Mouse (Mus musculus) left cerebral cortex, postnatal 36 days (tissue): ENCODE measurements around the gene Zfp787. TPM values are rescaled to one million over a fixed set of nuclear protein-coding genes. Genes with fewer than 3 reads are reported as not detected.

Source experiments
- DNase-seq, 2 experiments: peaks; one replicate each; pipeline ENCODE4 v3.0.0; 2021 to 2022; ENCODE audit warnings: low spot score in 2 of 2, mixed read lengths in 1 of 2
- intact Hi-C: fragments of 180-260 bp; cut with DNase I; formaldehyde crosslinking; loops from one replicate; pipeline ENCODE4 v1.15.1; 2025
- total RNA-seq, 2 experiments: library from RNA; stranded (reverse); gene quantifications; 2 replicates each; pipeline ENCODE4 v1.2.3; 2021

The Zfp787 gene
- total RNA-seq, 2 experiments from 2014 or later, result 26.1 to 29.0 TPM

GRCm38 (mm10) chr7:6170391-6170790 is 14.6 kb upstream of the Zfp787 start:
- no peak for DNase-seq
- intact Hi-C loops, result loop anchor here (5.0 kb wide), 1 partner anchor 43 kb away; no protein-coding TSS in a partner anchor

- intact Hi-C loops, result no loop called here
- no peak for DNase-seq
Measured at GRCm38 (mm10) chr7:6169403-6169802, 13.6 kb upstream of the Zfp787 start.

GRCm38 (mm10) chr7:6164671-6165070 is 8.9 kb upstream of the Zfp787 start:
- no peak for DNase-seq
- intact Hi-C loops, result no loop called here

GRCm38 (mm10) chr7:6162172-6162571 is 6.4 kb upstream of the Zfp787 start:
- no peak for DNase-seq

GRCm38 (mm10) chr7:6161541-6161940 is 5.7 kb upstream of the Zfp787 start:
- DNase-seq, result no peak
- intact Hi-C loops, result no loop called here

More at GRCm38 (mm10) chr7:6162172-6162571, 6.4 kb upstream of the Zfp787 start:
- intact Hi-C loops, result no loop called here

- DNase-seq, result no peak
- intact Hi-C loops, result no loop called here
Measured at GRCm38 (mm10) chr7:6159604-6160003, 3.8 kb upstream of the Zfp787 start.

- intact Hi-C loops, result loop anchor here (2.0 kb wide), 1 partner anchor 15 kb away; the partner anchor contains the start of gene Zfp444
- no peak for DNase-seq
Measured at GRCm38 (mm10) chr7:6157479-6157878, 1.7 kb upstream of the Zfp787 start.

- intact Hi-C loops, result loop anchor here (2.0 kb wide), 1 partner anchor 16 kb away; the partner anchor contains the start of gene Zfp444
- DNase-seq, result no peak
Measured at GRCm38 (mm10) chr7:6156901-6157472, 1.2 kb upstream of the Zfp787 start.

- peak in 1 of 2 experiments; percentile 86 for DNase-seq
- intact Hi-C loops, result no loop called here
Measured at GRCm38 (mm10) chr7:6155031-6155872, 545 bp downstream of the Zfp787 start.

- no peak for DNase-seq
- intact Hi-C loops, result no loop called here
Measured at GRCm38 (mm10) chr7:6154164-6154563, 1.6 kb downstream of the Zfp787 start.

- intact Hi-C loops, result no loop called here
- no peak for DNase-seq
Measured at GRCm38 (mm10) chr7:6153131-6153530, 2.7 kb downstream of the Zfp787 start.

GRCm38 (mm10) chr7:6152036-6152435 is 3.8 kb downstream of the Zfp787 start:
- no peak for DNase-seq
- intact Hi-C loops, result no loop called here

GRCm38 (mm10) chr7:6151266-6151665 is 4.5 kb downstream of the Zfp787 start:
- no peak for DNase-seq
- intact Hi-C loops, result no loop called here

- DNase-seq, result no peak
- intact Hi-C loops, result no loop called here
Measured at GRCm38 (mm10) chr7:6147688-6148087, 8.1 kb downstream of the Zfp787 start.

- intact Hi-C loops, result no loop called here
- DNase-seq, result no peak
Measured at GRCm38 (mm10) chr7:6146982-6147325, 8.8 kb downstream of the Zfp787 start.

GRCm38 (mm10) chr7:6146194-6146981 is 9.4 kb downstream of the Zfp787 start:
- DNase-seq, result no peak
- intact Hi-C loops, result no loop called here

GRCm38 (mm10) chr7:6145423-6146188 is 10.2 kb downstream of the Zfp787 start:
- DNase-seq, result no peak
- intact Hi-C loops, result no loop called here

- intact Hi-C loops, result no loop called here
- no peak for DNase-seq
Measured at GRCm38 (mm10) chr7:6143991-6144531, 11.7 kb downstream of the Zfp787 start.

- intact Hi-C loops, result no loop called here
- no peak for DNase-seq
Measured at GRCm38 (mm10) chr7:6139295-6139694, 16.5 kb downstream of the Zfp787 start.
